Mouse (Mus musculus) thymus, adult 2 months (tissue): Measurements from ENCODE around the gene Ccdc102a. TPM values are rescaled to one million over a fixed set of nuclear protein-coding genes. Genes with fewer than 3 reads are reported as not detected.

Experiments used
- DNase-seq: peaks from one replicate; pipeline ENCODE4 v3.0.0; 2021
- H3K27ac ChIP-seq: fragments of 200-500 bp; 2 replicates; pipeline ENCODE4 v1.5.1; 2012; ENCODE audit warnings: low read length, control low read depth; ENCODE audit not compliant: control insufficient read depth, insufficient read depth
- H3K27me3 ChIP-seq: fragments of 200-500 bp; 2 replicates; pipeline ENCODE4 v1.6.1; 2012; ENCODE audit warnings: mild to moderate bottlenecking, low read length, moderate library complexity, mixed read lengths; ENCODE audit not compliant: control insufficient read depth, insufficient read depth
- H3K36me3 ChIP-seq: fragments of 200-500 bp; 2 replicates; pipeline ENCODE4 v1.6.1; 2012; ENCODE audit warnings: mild to moderate bottlenecking, low read length, moderate library complexity; ENCODE audit not compliant: control insufficient read depth, insufficient read depth
- H3K4me1 ChIP-seq: fragments of 200-500 bp; replicated peaks from 2 replicates; pipeline ENCODE4 v1.6.1; 2012; ENCODE audit warnings: low read length; ENCODE audit not compliant: control insufficient read depth, insufficient read depth
- H3K4me3 ChIP-seq: fragments of 200-500 bp; 2 replicates; pipeline ENCODE4 v1.5.1; 2012; ENCODE audit warnings: mild to moderate bottlenecking, low read length, control low read depth, moderate library complexity; ENCODE audit not compliant: control insufficient read depth, insufficient read depth
- CTCF ChIP-seq: fragments of 200-500 bp; IDR thresholded peaks from 2 replicates; pipeline ENCODE4 v1.5.1; 2012; ENCODE audit warnings: mild to moderate bottlenecking, control low read depth, low read length, moderate library complexity, borderline replicate concordance; ENCODE audit not compliant: control insufficient read depth, poor library complexity, insufficient read depth; ENCODE audit errors: extremely low read depth
- POLR2A ChIP-seq: fragments of 200-500 bp; IDR thresholded peaks from 2 replicates; pipeline ENCODE4 v1.6.1; 2012; ENCODE audit warnings: mild to moderate bottlenecking, low read length, control low read depth, moderate library complexity; ENCODE audit not compliant: control insufficient read depth, poor library complexity, insufficient read depth; ENCODE audit errors: extremely low read depth
- WGBS: fragments of 180-500 bp; shearing (Covaris S2); methylation state at CpG from one replicate; pipeline ENCODE4 v1.1.7; 2018; 5-methylcytosine and 5-hydroxymethylcytosine counted together
- polyA plus RNA-seq: library from polyadenylated mRNA; depleted of rRNA; stranded (reverse); fragments of >200 nt; gene quantifications from 2 replicates; pipeline ENCODE4 v1.2.3, GENCODE M21; 2012

The Ccdc102a gene
- polyA plus RNA-seq, 1 experiment: 7.2 TPM

GRCm38 (mm10) chr8:94916311-94916959, 1.5 kb downstream of the Ccdc102a start:
- 50% methylated on average over 9 of the region's 9 CpGs for WGBS
- Histone ChIP-seq H3K4me1 (peaks cover 18% of the 10 kb centered on the region), H3K27me3 (no peaks in the 10 kb centered on the region; the same call in 1 of the 2 replicates), H3K36me3 (no peaks in the 10 kb centered on the region), H3K4me3 (no peak overlapping the region), H3K27ac (no peak overlapping the region)
- TF ChIP-seq POLR2A: no peak
- TF ChIP-seq CTCF: no peak
- no peak for DNase-seq

- no peaks in the 10 kb centered on the region for H3K36me3 ChIP-seq
- no peak for TF ChIP-seq POLR2A
- no peak for TF ChIP-seq CTCF
- no peak for DNase-seq
- peaks cover 16% of the 10 kb centered on the region for H3K4me1 ChIP-seq
- H3K27ac ChIP-seq: no peak overlapping the region
- no peak overlapping the region for H3K4me3 ChIP-seq
- H3K27me3 ChIP-seq: no peaks in the 10 kb centered on the region; the same call in 1 of the 2 replicates
- WGBS: 55% methylated on average over 3 of the region's 3 CpGs
These were observed 3.2 kb downstream of the Ccdc102a start for GRCm38 (mm10) chr8:94914701-94915101.

- H3K4me1 ChIP-seq: peaks cover 12% of the 10 kb centered on the region
- DNase-seq: no peak
- H3K4me3 ChIP-seq: no peak overlapping the region
- no peaks in the 10 kb centered on the region for H3K36me3 ChIP-seq
- 93% methylated on average over 6 of the region's 6 CpGs for WGBS
- TF ChIP-seq POLR2A (no peak), CTCF (no peak)
- no peaks in the 10 kb centered on the region; the same call in 1 of the 2 replicates for H3K27me3 ChIP-seq
- H3K27ac ChIP-seq: no peak overlapping the region
These were observed 3.6 kb downstream of the Ccdc102a start for GRCm38 (mm10) chr8:94914256-94914655.

- 86% methylated on average over 77 of the region's 77 CpGs for WGBS
- no peak overlapping the region for H3K4me3 ChIP-seq
- DNase-seq: no peak
- no peaks in the 10 kb centered on the region for H3K36me3 ChIP-seq
- TF ChIP-seq POLR2A: no peak
- TF ChIP-seq CTCF: no peak
- H3K4me1 ChIP-seq: peaks cover 8% of the 10 kb centered on the region
- H3K27ac ChIP-seq: no peak overlapping the region
- no peaks in the 10 kb centered on the region; the same call in 1 of the 2 replicates for H3K27me3 ChIP-seq
These were observed 4.7 kb downstream of the Ccdc102a start for GRCm38 (mm10) chr8:94913061-94913660.

GRCm38 (mm10) chr8:94908847-94909246, 9.1 kb downstream of the Ccdc102a start:
- Histone ChIP-seq H3K4me3 (no peak overlapping the region), H3K27ac (no peak overlapping the region), H3K27me3 (no peaks in the 10 kb centered on the region), H3K4me1 (peaks cover 2% of the 10 kb centered on the region; the same call in 1 of the 2 replicates), H3K36me3 (no peaks in the 10 kb centered on the region)
- WGBS: 15% methylated on average over 4 of the region's 4 CpGs
- peak; percentile 73 for DNase-seq
- TF ChIP-seq CTCF (peak; percentile 64; the same call in 1 of the 2 replicates), POLR2A (no peak)

- Histone ChIP-seq H3K4me1 (peaks cover 2% of the 10 kb centered on the region; the same call in 1 of the 2 replicates), H3K27me3 (no peaks in the 10 kb centered on the region), H3K36me3 (no peaks in the 10 kb centered on the region), H3K4me3 (no peak overlapping the region), H3K27ac (no peak overlapping the region)
- no peak for DNase-seq
- TF ChIP-seq CTCF (no peak), POLR2A (no peak)
- WGBS: 74% methylated on average over 18 of the region's 18 CpGs
These were observed 10.2 kb downstream of the Ccdc102a start for GRCm38 (mm10) chr8:94907591-94908300.
